Mouse (Mus musculus) testis, adult 2 months (tissue): ENCODE data around the gene Palm3.

Source experiments
- CTCF ChIP-seq: fragments of 200-500 bp; IDR thresholded peaks from 2 replicates; pipeline ENCODE4 v1.5.1; 2012; ENCODE audit warnings: low read depth, mild to moderate bottlenecking, inconsistent platforms, low read length, moderate library complexity; ENCODE audit not compliant: control insufficient read depth, insufficient read depth, insufficient replicate concordance
- POLR2A ChIP-seq: fragments of 200-500 bp; IDR thresholded peaks from 2 replicates; pipeline ENCODE4 v1.6.1; 2012; ENCODE audit warnings: low read depth, mild to moderate bottlenecking, inconsistent platforms, low read length, moderate library complexity; ENCODE audit not compliant: control insufficient read depth

DNA sequence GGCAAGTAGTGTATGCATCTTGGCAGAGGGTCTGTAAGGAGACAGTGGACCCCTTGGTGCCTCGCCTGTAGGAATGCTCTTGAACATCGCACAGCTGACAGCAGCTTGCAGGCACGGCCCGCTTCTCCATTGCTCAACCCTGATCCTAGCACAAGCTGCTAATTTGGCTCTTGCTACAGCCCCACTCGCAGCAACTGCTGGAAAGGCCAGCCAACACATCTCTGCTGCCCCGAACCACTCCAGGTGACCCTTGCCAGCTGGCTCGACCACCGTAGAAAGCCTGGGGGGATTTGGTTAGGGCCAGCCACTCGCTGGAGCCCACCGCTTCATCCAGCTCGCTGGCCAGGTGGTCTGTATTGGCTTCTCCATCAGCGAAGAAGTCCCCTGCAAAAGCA is 21.7 kb downstream of the Palm3 start:
- TF ChIP-seq POLR2A (no peak), CTCF (no peak)
